Mouse (Mus musculus) kidney, postnatal 10 days (tissue): ENCODE data around the gene Drap1.

ENCODE experiments used
- DNase-seq: peaks from one replicate; pipeline ENCODE4 v3.0.0; 2021; ENCODE audit warnings: mixed read lengths

Gene Drap1

GRCm38 (mm10) chr19:5448354-5449150, 23.8 kb upstream of the Drap1 start:
- DNase-seq = no peak

- DNase-seq = peak; percentile 85
Measured at GRCm38 (mm10) chr19:5447515-5448353, 23.0 kb upstream of the Drap1 start, which contains the start of gene Fosl1. TSS of gene Fosl1 (plus strand) at chr19:5447547.

GRCm38 (mm10) chr19:5445747-5446146, 21.0 kb upstream of the Drap1 start:
- DNase-seq = no peak

GRCm38 (mm10) chr19:5444954-5445353, 20.2 kb upstream of the Drap1 start:
- DNase-seq = no peak

GRCm38 (mm10) chr19:5444371-5444908, 19.7 kb upstream of the Drap1 start:
- no peak for DNase-seq

- DNase-seq = no peak
Measured at GRCm38 (mm10) chr19:5433951-5434350, 9.2 kb upstream of the Drap1 start.

- DNase-seq = peak; percentile 77
Measured at GRCm38 (mm10) chr19:5432992-5433852, 8.4 kb upstream of the Drap1 start.

- no peak for DNase-seq
Measured at GRCm38 (mm10) chr19:5431911-5432464, 7.2 kb upstream of the Drap1 start.

GRCm38 (mm10) chr19:5430408-5430807, 5.6 kb upstream of the Drap1 start:
- DNase-seq = no peak

GRCm38 (mm10) chr19:5429806-5430205, 5.0 kb upstream of the Drap1 start:
- DNase-seq = peak; percentile 74

GRCm38 (mm10) chr19:5429219-5429618, 4.4 kb upstream of the Drap1 start:
- DNase-seq = no peak

GRCm38 (mm10) chr19:5428083-5428482, 3.3 kb upstream of the Drap1 start:
- peak; percentile 53 for DNase-seq

GRCm38 (mm10) chr19:5426640-5427290, 2.0 kb upstream of the Drap1 start:
- no peak for DNase-seq

- DNase-seq = peak; percentile 44
Measured at GRCm38 (mm10) chr19:5425906-5426565, 1.3 kb upstream of the Drap1 start.

GRCm38 (mm10) chr19:5424092-5424781, 542 bp downstream of the Drap1 start:
- peak; percentile 90 for DNase-seq

GRCm38 (mm10) chr19:5423561-5423960, 1.2 kb downstream of the Drap1 start:
- DNase-seq = peak; percentile 42

GRCm38 (mm10) chr19:5422895-5423443, 1.8 kb downstream of the Drap1 start:
- DNase-seq = peak; percentile 26

GRCm38 (mm10) chr19:5422267-5422666, 2.5 kb downstream of the Drap1 start:
- DNase-seq = no peak

- DNase-seq = no peak
Measured at GRCm38 (mm10) chr19:5421784-5422183, 3.0 kb downstream of the Drap1 start.

- no peak for DNase-seq
Measured at GRCm38 (mm10) chr19:5420579-5420978, 4.2 kb downstream of the Drap1 start.
